Mouse (Mus musculus): ENCODE results near the gene Hddc3. TPM values are rescaled to one million over a fixed set of nuclear protein-coding genes. Genes with fewer than 3 reads are reported as not detected.

Gene Hddc3
- polyA plus RNA-seq, 1 experiment = 41.8 TPM

- DNase-seq (ENCODE audit: low read depth) = no peak
Observed at GRCm38 (mm10) chr7:80334848-80335247, 8.1 kb upstream of the Hddc3 start.

- DNase-seq (ENCODE audit: low read depth) = peak; percentile 95
Observed at GRCm38 (mm10) chr7:80336932-80337331, 6.0 kb upstream of the Hddc3 start.

- DNase-seq (ENCODE audit: low read depth) = no peak
Observed at GRCm38 (mm10) chr7:80339371-80339770, 3.5 kb upstream of the Hddc3 start.

- DNase-seq (ENCODE audit: low read depth) = no peak
Observed at GRCm38 (mm10) chr7:80339793-80340628, 2.9 kb upstream of the Hddc3 start.

- no peak for DNase-seq (ENCODE audit: low read depth)
Observed at GRCm38 (mm10) chr7:80340793-80341192, 2.1 kb upstream of the Hddc3 start, which contains the start of gene Unc45a. Gene Unc45a (minus strand): TSS chr7:80341005.

GRCm38 (mm10) chr7:80341793-80342192 is 1.1 kb upstream of the Hddc3 start:
- DNase-seq (ENCODE audit: low read depth) = no peak

- DNase-seq (ENCODE audit: low read depth) = no peak
Observed at GRCm38 (mm10) chr7:80343270-80344018, 540 bp downstream of the Hddc3 start.

GRCm38 (mm10) chr7:80346173-80346572 is 3.3 kb downstream of the Hddc3 start:
- DNase-seq (ENCODE audit: low read depth) = no peak

DNA sequence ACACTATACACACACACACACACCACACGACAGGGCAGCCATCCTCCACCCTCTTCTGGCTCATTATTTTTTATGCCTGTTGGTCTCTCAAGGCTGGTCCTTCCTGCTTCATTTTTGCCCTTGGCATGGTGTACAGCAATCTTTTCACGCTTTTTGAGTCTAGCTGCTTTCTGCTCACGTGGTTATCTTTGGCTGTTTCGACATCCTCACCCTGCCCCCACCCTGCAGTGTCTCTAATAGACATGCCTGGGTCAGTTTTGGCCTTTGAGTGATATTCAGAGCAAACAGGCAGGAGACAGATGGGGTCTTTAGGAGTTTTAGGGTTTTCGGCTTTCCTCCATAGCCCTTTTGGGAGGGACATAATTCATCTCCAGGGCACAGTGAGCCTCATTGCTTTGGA is 3.9 kb downstream of the Hddc3 start:
- DNase-seq (ENCODE audit: low read depth) = no peak

DNA sequence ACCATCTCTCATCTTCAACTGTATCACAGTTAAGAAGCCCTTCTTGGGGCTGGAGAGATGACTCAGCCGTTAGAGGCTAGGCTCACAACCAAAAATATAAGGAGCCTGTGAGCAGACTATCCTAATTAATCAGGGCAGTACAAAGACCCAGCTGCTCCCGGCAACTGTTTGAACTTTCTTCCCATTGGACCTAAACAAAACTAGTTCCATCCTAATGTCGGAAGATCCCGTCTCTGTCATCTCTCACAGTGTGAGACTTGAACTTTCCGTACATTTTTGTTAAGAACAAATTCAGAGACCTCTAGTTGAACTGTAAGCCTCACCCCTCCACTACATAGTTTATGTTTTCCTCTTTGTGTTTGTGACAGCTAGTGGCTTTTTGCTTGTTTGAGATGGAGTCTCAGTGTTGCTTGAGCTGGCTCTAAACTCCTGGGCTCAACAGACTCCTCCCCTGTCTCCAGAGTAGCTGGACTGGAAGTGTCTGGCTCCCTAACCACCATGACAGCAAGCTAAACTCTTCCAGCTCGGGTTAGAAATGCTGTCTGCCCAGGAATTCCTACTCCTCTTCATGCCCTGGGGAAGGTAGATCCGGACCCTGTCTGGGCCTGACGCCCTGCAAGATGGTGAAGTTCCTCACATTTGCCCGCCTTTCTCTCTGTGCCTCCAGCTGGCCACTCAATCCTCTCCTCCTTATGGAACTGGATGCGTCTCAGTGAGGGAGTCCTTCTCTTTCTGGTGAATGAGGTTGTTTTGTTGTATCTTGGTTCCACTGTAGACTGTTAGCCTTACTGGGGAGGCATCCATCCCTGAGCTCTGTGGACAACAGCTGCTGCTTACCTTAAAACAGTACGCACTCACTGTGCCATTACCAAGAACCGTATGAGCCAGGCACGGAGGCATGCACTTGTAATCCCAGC is 5.0 kb downstream of the Hddc3 start:
- no peak for DNase-seq (ENCODE audit: low read depth)

GRCm38 (mm10) chr7:80350808-80351207 is 7.9 kb downstream of the Hddc3 start:
- DNase-seq (ENCODE audit: low read depth) = no peak

DNA sequence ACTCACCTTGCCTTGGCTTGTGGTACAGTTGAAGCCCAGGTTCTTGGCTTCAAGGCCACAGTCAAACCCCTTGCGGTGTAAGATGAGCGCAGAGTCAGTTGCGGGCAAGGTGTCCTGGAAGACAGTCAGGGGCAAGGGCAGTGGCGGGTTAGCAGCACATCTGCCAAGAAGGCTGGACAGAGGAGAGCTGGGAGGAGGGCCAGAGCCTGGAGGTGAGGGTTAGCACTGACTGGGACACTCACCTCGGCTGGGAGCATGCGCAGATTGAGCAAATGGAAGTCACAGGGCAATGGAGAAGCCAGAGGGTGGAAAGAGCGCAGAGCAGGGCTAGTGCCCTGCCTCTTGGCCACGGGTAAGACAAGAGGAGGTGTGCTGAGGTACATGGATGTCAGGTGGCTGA is 10.0 kb downstream of the Hddc3 start:
- no peak for DNase-seq (ENCODE audit: low read depth)

- no peak for DNase-seq (ENCODE audit: low read depth)
Observed at GRCm38 (mm10) chr7:80356351-80356750, 13.4 kb downstream of the Hddc3 start.

- DNase-seq (ENCODE audit: low read depth) = no peak
Observed at GRCm38 (mm10) chr7:80357156-80357555, 14.3 kb downstream of the Hddc3 start.

GRCm38 (mm10) chr7:80358039-80358438 is 15.1 kb downstream of the Hddc3 start:
- no peak for DNase-seq (ENCODE audit: low read depth)

- no peak for DNase-seq (ENCODE audit: low read depth)
Observed at GRCm38 (mm10) chr7:80360435-80360834, 17.5 kb downstream of the Hddc3 start.

DNA sequence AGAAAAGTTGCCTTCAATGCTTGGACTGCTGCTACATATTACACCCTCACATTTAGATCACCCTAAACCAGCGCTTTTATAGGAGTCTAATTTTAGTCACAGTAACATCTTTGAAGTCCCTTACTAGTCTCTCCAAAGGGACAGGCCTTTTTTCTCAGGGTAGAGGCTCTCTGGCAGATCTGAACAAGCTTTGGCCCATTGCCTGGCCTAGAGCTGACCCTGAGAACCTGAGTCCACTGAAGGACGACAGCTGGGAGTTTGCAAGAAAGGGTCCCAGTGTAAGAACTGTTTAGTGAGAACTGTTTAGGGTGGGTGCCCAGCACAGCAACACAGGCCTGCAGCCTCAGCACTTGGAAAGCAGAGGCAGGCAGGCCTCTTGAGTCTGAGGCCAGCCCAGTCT is 22.9 kb downstream of the Hddc3 start:
- no peak for DNase-seq (ENCODE audit: low read depth)

GRCm38 (mm10) chr7:80367232-80367631 is 24.3 kb downstream of the Hddc3 start:
- no peak for DNase-seq (ENCODE audit: low read depth)

- DNase-seq (ENCODE audit: low read depth) = no peak
Observed at GRCm38 (mm10) chr7:80368009-80368408, 25.1 kb downstream of the Hddc3 start.

DNA sequence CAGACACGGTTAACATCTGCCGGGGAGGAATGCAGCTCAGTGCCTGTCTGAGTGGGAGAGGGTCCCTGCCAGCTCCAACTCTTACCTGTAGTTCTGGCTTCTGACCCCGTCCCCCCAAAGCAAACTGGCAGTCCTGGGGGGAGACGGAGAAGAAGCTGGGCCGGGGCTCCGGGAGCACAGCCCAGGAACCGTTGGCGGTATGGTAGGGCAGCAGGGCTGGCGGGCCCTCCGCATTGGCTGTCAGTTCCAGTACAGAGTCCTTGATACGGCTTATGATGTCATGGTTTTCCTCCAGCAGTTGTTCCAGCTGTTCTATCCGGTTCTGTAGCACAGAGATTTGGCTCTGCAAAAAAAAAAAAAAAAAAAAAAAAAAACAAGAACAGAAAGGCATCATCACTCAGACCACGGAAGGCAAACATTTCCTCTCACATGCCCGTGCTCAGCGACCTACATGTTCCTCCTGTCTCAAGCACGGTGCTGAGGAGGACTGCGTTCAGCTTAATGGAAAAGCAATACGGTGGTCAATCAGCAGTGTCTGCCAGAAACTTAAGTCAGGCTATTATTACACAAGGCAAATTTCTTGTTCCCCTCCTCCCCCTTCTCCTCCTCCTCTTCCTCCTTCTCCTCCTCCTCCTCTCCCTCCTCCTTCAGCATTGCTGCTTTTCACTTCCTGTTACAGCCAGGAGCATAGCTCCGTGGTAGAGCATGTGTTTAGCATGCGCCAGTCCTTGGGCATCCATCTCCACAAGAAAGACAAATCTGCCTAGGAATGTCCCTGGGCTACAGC is 25.9 kb downstream of the Hddc3 start:
- DNase-seq (ENCODE audit: low read depth) = no peak

- no peak for DNase-seq (ENCODE audit: low read depth)
Observed at GRCm38 (mm10) chr7:80369461-80369860, 26.6 kb downstream of the Hddc3 start.
